Mouse (Mus musculus) gastrocnemius, adult 2 months (tissue): ENCODE data around the gene Ctnna2. TPM values are rescaled to one million over a fixed set of nuclear protein-coding genes. Genes with fewer than 3 reads are reported as not detected.

ENCODE experiments used
- DNase-seq: peaks from one replicate; pipeline ENCODE4 v3.0.0; 2022
- H3K27ac ChIP-seq: fragments of 200-600 bp; 2 replicates; pipeline ENCODE4 v1.8.1; 2022; ENCODE audit warnings: mild to moderate bottlenecking
- H3K4me3 ChIP-seq: fragments of 200-600 bp; 2 replicates; pipeline ENCODE4 v1.8.1; 2022; ENCODE audit warnings: mild to moderate bottlenecking, moderate library complexity
- CTCF ChIP-seq: fragments of 200-600 bp; IDR thresholded peaks from 2 replicates; pipeline ENCODE4 v1.8.1; 2022; ENCODE audit warnings: antibody characterized with exemption, mild to moderate bottlenecking, moderate library complexity
- intact Hi-C: fragments of 180-260 bp; cut with DNase I; formaldehyde crosslinking; loops from one replicate; pipeline ENCODE4 v1.15.1; 2025
- total RNA-seq, 2 experiments: library from RNA; stranded (reverse); gene quantifications; 2 replicates each; pipeline ENCODE4 v1.2.3; 2021

Ctnna2 gene
- total RNA-seq, 2 experiments from 2014 or later = not detected

- H3K4me3 ChIP-seq = no peak overlapping the region
- intact Hi-C loops = no loop called here
- no peak overlapping the region for H3K27ac ChIP-seq
- DNase-seq = no peak
- TF ChIP-seq CTCF = no peak
These were observed 549.1 kb downstream of the Ctnna2 start for GRCm38 (mm10) chr6:77430381-77430780.

GRCm38 (mm10) chr6:77425746-77426145 lies 553.8 kb downstream of the Ctnna2 start:
- intact Hi-C loops = no loop called here
- Histone ChIP-seq H3K4me3 (no peak overlapping the region), H3K27ac (no peak overlapping the region)
- no peak for TF ChIP-seq CTCF
- no peak for DNase-seq

GRCm38 (mm10) chr6:77424826-77425225 lies 554.7 kb downstream of the Ctnna2 start:
- no peak overlapping the region for H3K4me3 ChIP-seq
- intact Hi-C loops = no loop called here
- TF ChIP-seq CTCF = no peak
- no peak for DNase-seq
- H3K27ac ChIP-seq = no peak overlapping the region

- Histone ChIP-seq H3K27ac (no peak overlapping the region), H3K4me3 (no peak overlapping the region)
- intact Hi-C loops = no loop called here
- no peak for DNase-seq
- TF ChIP-seq CTCF = no peak
These were observed 557.8 kb downstream of the Ctnna2 start for GRCm38 (mm10) chr6:77421564-77422139.

GRCm38 (mm10) chr6:77416999-77417398 lies 562.5 kb downstream of the Ctnna2 start:
- Histone ChIP-seq H3K27ac (no peak overlapping the region), H3K4me3 (no peak overlapping the region)
- no peak for TF ChIP-seq CTCF
- no peak for DNase-seq
- intact Hi-C loops = no loop called here

- Histone ChIP-seq H3K27ac (no peak overlapping the region), H3K4me3 (no peak overlapping the region)
- intact Hi-C loops = no loop called here
- no peak for DNase-seq
- no peak for TF ChIP-seq CTCF
These were observed 566.0 kb downstream of the Ctnna2 start for GRCm38 (mm10) chr6:77413530-77413929.

- no peak overlapping the region for H3K4me3 ChIP-seq
- TF ChIP-seq CTCF = no peak
- DNase-seq = no peak
- H3K27ac ChIP-seq = no peak overlapping the region
- intact Hi-C loops = no loop called here
These were observed 571.0 kb downstream of the Ctnna2 start for GRCm38 (mm10) chr6:77408481-77408880.

GRCm38 (mm10) chr6:77400751-77401150 lies 578.7 kb downstream of the Ctnna2 start:
- no peak for DNase-seq
- Histone ChIP-seq H3K27ac (no peak overlapping the region), H3K4me3 (no peak overlapping the region)
- intact Hi-C loops = no loop called here
- TF ChIP-seq CTCF = no peak

GRCm38 (mm10) chr6:77391663-77392062 lies 587.8 kb downstream of the Ctnna2 start:
- H3K4me3 ChIP-seq = no peak overlapping the region
- no peak overlapping the region for H3K27ac ChIP-seq
- no peak for DNase-seq
- TF ChIP-seq CTCF = no peak
- intact Hi-C loops = no loop called here

GRCm38 (mm10) chr6:77381309-77381708 lies 598.2 kb downstream of the Ctnna2 start:
- H3K4me3 ChIP-seq = no peak overlapping the region
- intact Hi-C loops = no loop called here
- no peak for TF ChIP-seq CTCF
- no peak for DNase-seq
- H3K27ac ChIP-seq = no peak overlapping the region

GRCm38 (mm10) chr6:77373132-77373531 lies 606.4 kb downstream of the Ctnna2 start:
- intact Hi-C loops = no loop called here
- no peak for DNase-seq
- no peak for TF ChIP-seq CTCF
- Histone ChIP-seq H3K27ac (no peak overlapping the region), H3K4me3 (no peak overlapping the region)

- Histone ChIP-seq H3K27ac (no peak overlapping the region), H3K4me3 (no peak overlapping the region)
- no peak for TF ChIP-seq CTCF
- intact Hi-C loops = no loop called here
- no peak for DNase-seq
These were observed 608.4 kb downstream of the Ctnna2 start for GRCm38 (mm10) chr6:77371147-77371546.

- no peak for DNase-seq
- no peak for TF ChIP-seq CTCF
- no peak overlapping the region for H3K4me3 ChIP-seq
- H3K27ac ChIP-seq = no peak overlapping the region
- intact Hi-C loops = no loop called here
These were observed 621.0 kb downstream of the Ctnna2 start for GRCm38 (mm10) chr6:77358471-77358837.

- no peak for DNase-seq
- no peak overlapping the region for H3K27ac ChIP-seq
- H3K4me3 ChIP-seq = no peak overlapping the region
- TF ChIP-seq CTCF = no peak
- intact Hi-C loops = no loop called here
These were observed 621.6 kb downstream of the Ctnna2 start for GRCm38 (mm10) chr6:77357748-77358470.
